Mouse (Mus musculus): Measurements from ENCODE around the gene Cfap36. TPM values are rescaled to one million over a fixed set of nuclear protein-coding genes. Genes with fewer than 3 reads are reported as not detected.
A peak's percentile ranks its signal among the peaks of the same experiment; 100 is the strongest.

Cfap36 gene
- total RNA-seq, 2 experiments from 2014 or later: 130 to 132 TPM

DNA sequence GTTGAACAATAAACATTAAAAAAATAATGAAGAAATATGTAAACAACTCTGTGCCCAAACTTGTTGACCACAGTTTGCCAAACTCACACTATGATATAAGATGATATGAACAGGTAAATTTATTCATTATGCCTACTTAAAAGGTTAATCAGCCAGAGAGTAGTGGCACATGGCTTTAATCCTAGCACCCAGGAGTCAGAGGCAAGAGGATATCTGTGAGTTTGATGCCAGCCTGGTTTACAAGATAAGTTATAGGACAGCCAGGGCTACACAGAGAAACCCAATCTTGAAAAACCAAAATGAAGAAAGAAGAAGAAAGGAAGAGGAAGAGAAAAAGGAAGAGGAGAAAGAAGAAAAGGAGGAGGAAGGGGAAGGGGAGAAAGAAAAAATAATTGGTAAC lies 9.8 kb downstream of the Cfap36 start:
- no peak overlapping the region for H3K27ac ChIP-seq
- no peak for DNase-seq (ENCODE audit: low spot score in 2 of 2)
- TF ChIP-seq CTCF (conservative IDR thresholded peaks at IDR 0.05): no peak
- H3K4me3 ChIP-seq: no peak overlapping the region

DNA sequence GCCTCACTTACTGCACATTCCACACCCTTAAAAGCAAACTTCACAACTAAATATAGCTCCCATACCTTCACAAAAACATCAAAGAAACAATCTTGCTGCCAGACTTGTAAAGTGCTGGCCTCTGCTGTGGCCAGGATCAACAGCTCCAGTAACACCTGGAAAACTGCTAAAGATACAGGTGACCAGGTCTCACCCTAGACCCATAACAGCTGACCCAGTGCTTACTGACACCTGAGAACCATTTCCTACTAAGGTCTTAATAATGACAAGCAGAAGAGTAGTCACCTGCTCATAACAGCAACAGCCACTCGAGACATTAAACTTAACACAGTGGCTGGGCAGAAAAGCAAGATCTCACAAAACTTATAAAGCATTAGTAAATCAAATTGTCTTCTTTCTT lies 13.6 kb downstream of the Cfap36 start:
- no peak overlapping the region for H3K4me3 ChIP-seq
- DNase-seq (ENCODE audit: low spot score in 2 of 2): no peak
- no peak overlapping the region for H3K27ac ChIP-seq
- TF ChIP-seq CTCF (conservative IDR thresholded peaks at IDR 0.05): no peak

DNA sequence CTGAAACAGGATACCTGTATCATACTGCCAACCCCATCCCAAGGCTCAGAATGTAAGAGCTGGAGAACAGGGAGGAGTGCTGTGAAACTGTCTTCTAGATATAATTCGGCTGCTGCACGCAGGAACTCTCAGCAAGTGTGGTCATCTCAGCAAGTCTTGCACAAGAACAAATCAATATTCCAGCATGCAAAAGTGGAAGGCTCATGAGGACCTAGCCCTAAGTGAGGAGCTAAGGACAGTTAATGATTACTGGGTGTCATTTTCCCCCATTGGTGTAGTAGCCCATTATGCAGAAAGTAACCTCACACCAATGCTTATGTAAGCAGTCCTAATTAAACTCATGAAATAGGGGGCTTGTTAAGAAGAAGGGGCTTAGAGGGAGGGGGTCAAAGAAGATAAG lies 18.3 kb downstream of the Cfap36 start:
- no peak for TF ChIP-seq CTCF (conservative IDR thresholded peaks at IDR 0.05)
- DNase-seq (ENCODE audit: low spot score in 2 of 2): no peak
- Histone ChIP-seq H3K4me3 (no peak overlapping the region), H3K27ac (no peak overlapping the region)

DNA sequence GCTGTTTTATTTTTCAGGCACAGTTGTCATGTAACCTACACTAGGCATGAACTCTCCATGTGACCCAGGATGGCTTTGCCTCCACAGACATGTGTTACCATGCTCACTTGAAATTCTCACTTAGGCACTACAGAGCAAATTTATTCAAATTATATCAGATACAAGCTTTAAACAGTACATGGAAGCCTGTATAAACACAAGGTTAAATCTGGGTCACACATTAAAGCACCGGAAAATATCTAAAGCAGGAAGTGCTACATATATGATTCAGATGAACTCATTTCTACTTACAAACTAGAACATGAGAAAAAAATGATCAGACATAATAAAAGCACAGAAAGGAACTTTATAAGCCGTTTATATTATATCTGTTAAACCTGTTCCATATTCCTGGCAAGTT lies 22.5 kb downstream of the Cfap36 start:
- no peak for DNase-seq (ENCODE audit: low spot score in 2 of 2)
- Histone ChIP-seq H3K27ac (no peak overlapping the region), H3K4me3 (no peak overlapping the region)
- TF ChIP-seq CTCF (conservative IDR thresholded peaks at IDR 0.05): no peak

DNA sequence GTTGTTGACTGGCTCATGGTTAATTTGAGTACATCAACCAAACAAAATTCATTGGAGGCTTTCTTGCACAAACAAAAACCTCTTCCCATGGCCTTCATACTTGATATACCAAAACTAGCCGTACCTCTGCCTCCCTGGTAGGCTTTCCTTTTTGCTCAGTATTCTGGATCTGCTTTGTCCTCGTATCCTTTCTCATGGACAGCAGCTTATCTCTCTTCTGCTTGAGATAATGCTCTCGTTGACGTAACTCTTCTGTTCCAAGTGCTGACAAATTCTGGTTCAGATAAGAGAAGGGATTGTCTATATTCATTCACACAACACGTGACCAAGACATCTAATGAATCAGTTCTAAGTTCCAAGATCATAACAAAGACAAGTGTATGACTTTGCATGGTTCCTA lies 24.9 kb downstream of the Cfap36 start:
- H3K27ac ChIP-seq: no peak overlapping the region
- H3K4me3 ChIP-seq: no peak overlapping the region
- TF ChIP-seq CTCF (conservative IDR thresholded peaks at IDR 0.05): no peak
- DNase-seq (ENCODE audit: low spot score in 2 of 2): no peak

DNA sequence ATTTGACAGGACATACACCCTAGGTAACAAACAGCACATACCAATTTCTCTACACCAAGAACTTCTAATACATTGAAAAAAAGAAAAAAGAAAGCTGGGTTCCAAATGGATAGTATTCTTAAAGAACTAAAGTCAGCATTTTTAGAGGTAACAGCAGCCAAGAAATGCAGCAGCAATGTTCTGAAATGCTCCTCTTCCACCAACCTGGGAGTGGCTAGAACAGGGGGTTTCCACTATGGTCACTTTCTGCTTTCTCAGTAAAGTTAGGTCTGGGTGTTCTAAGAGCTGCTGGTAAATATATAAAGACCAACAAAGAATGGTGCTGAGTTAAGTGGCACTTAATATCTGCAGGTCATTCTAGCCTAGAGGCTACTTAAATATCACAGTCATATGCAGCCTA lies 28.2 kb downstream of the Cfap36 start:
- no peak for DNase-seq (ENCODE audit: low spot score in 2 of 2)
- no peak overlapping the region for H3K27ac ChIP-seq
- no peak for TF ChIP-seq CTCF (conservative IDR thresholded peaks at IDR 0.05)
- H3K4me3 ChIP-seq: no peak overlapping the region

DNA sequence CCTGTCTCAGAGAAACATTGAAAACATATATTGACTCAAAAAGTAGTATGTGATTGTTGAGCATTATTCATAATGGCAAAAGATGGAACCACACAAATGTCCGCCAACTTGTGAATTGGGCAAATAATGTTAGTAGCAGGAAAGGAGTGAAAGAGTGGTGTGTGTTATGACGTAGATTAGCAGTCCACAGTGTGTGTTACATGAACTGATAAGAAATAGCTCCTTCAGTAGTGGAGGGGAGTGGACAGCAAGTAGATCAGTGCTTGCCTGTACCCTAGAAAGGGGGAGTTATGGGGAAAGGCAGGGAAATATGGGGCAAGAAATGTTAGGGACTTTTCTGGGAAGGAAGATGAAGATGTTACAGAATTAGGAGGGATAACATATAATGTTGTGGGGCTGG lies 31.0 kb downstream of the Cfap36 start:
- no peak for TF ChIP-seq CTCF (conservative IDR thresholded peaks at IDR 0.05)
- no peak for DNase-seq (ENCODE audit: low spot score in 2 of 2)
- Histone ChIP-seq H3K27ac (no peak overlapping the region), H3K4me3 (no peak overlapping the region)

DNA sequence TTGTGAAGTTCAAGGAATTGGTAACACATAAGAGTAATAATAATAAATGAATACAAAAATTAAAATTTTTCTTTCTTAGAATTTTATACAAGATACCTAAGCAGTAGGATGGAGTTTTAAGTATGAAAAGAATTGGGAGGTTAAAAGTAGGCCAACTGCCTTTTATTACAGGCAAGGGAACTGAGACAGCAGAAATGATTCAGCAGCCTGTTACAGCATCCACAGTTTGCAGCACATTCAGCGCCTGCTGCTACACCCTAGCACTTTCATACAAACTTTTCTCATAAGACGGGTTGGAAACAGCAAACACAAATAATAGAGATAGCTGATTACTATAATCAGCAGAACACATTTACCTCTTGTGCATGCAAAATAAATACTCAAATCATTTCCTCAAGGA lies 37.4 kb downstream of the Cfap36 start:
- TF ChIP-seq CTCF (conservative IDR thresholded peaks at IDR 0.05): no peak
- no peak for DNase-seq (ENCODE audit: low spot score in 2 of 2)

DNA sequence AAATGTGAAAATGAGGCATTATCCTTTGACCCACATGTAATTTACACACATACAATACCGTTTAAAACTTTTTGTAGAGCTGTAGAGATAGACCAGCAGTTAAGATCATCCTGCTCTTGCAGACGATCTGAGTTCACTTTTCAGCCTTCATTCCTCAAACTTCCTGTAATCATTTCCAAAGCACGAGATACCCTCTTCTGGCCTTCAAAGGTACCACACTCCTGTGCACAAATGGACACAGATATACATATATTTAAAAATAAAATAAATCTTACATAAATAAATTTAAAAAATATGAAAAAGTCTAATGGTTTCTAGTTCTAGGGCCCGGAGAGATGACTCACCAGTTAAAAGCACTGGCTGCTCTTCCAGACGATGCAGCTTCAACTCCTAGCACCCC lies 43.6 kb downstream of the Cfap36 start:
- TF ChIP-seq CTCF (conservative IDR thresholded peaks at IDR 0.05): peak; percentile 61
- Histone ChIP-seq H3K4me3 (no peak overlapping the region), H3K27ac (no peak overlapping the region)
- no peak for DNase-seq (ENCODE audit: low spot score in 2 of 2)

More for the DNA sequence above, 37.4 kb downstream of the Cfap36 start:
- H3K27ac ChIP-seq: no peak overlapping the region
- H3K4me3 ChIP-seq: no peak overlapping the region

DNA sequence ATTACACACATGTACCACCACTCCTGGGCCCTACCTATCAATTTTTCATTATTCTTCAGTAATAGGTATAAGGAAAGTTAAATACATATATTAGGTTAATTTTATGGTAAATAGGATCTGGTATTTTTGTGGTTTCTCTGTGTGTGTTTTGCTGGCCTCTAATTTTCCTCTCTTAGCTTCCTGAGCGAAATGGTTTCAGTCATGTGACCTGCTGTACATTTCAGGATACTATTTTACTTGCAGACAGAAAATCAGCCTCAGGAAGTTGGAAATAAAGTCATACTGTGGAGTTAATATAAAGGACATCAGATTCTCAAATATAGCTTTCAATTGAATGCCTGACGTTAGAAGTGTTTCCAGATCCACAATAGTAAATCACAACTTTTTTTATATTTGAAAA lies 58.2 kb downstream of the Cfap36 start:
- TF ChIP-seq CTCF (conservative IDR thresholded peaks at IDR 0.05): no peak
- DNase-seq (ENCODE audit: low spot score in 2 of 2): no peak

DNA sequence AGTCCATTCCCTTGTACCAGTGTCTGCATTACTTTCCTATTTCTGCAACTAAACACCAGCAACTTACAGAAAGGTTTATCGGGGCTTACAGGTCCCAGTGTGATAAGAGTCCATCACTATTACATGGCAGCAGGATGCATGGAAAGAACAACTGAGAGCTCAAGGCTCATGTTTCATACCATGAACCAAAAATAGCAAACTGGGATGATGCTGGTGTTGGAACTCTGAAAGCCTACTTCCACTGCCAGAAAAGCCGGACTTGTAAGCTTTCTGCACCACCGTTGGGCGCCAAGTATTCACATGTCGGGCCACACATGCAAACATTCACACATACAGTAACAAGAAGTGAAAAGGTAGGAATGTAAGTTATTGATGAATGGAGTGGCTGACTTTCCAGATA lies 65.5 kb downstream of the Cfap36 start:
- no peak overlapping the region for H3K4me3 ChIP-seq
- H3K27ac ChIP-seq: no peak overlapping the region
- DNase-seq (ENCODE audit: low spot score in 2 of 2): no peak
- TF ChIP-seq CTCF (conservative IDR thresholded peaks at IDR 0.05): no peak

More for the DNA sequence above, 58.2 kb downstream of the Cfap36 start:
- H3K4me3 ChIP-seq: no peak overlapping the region
- H3K27ac ChIP-seq: no peak overlapping the region

DNA sequence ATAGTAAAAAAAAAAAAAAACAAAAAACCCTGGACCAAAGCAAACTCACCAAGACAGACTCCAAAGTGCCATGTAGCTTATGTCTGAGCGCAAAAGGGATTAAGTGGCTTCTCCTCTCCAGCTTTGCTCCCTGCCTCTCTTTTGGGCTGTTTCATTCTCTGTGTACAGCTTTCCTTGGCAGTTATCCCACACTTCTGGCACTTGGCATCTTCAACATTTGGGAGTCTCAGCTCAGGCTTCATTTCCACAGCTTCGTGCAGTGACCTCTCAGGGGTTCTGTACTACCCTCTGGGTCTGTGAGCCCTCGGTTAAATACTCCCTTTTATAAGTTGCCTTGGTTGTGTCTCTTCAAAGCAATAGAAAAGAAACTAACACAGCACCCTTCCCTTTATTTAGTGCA lies 66.6 kb downstream of the Cfap36 start:
- no peak for TF ChIP-seq CTCF (conservative IDR thresholded peaks at IDR 0.05)
- Histone ChIP-seq H3K4me3 (no peak overlapping the region), H3K27ac (peak overlapping the region; percentile 47)
- DNase-seq (ENCODE audit: low spot score in 2 of 2): peak; percentile 44 to 57

DNA sequence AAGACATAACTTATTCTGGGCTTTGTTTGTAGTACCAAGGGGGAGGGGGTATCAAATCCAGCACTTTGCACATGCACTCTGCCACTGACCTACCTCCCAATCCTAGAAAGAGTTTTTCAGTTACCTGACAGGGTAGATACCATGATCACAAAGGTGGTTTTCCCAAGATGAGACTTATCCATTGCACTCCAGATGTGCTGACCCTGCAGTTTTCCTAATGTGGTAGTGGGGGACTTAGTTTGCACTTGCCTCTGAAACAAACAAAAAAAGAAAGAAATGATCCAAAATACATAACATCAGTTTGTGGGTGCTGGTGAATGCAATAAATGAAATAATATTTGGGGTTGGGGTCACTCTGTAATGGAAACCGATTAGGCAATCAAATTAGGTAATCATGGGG lies 67.9 kb downstream of the Cfap36 start:
- TF ChIP-seq CTCF (conservative IDR thresholded peaks at IDR 0.05): no peak
- H3K27ac ChIP-seq: no peak overlapping the region
- H3K4me3 ChIP-seq: no peak overlapping the region
- DNase-seq (ENCODE audit: low spot score in 2 of 2): no peak

DNA sequence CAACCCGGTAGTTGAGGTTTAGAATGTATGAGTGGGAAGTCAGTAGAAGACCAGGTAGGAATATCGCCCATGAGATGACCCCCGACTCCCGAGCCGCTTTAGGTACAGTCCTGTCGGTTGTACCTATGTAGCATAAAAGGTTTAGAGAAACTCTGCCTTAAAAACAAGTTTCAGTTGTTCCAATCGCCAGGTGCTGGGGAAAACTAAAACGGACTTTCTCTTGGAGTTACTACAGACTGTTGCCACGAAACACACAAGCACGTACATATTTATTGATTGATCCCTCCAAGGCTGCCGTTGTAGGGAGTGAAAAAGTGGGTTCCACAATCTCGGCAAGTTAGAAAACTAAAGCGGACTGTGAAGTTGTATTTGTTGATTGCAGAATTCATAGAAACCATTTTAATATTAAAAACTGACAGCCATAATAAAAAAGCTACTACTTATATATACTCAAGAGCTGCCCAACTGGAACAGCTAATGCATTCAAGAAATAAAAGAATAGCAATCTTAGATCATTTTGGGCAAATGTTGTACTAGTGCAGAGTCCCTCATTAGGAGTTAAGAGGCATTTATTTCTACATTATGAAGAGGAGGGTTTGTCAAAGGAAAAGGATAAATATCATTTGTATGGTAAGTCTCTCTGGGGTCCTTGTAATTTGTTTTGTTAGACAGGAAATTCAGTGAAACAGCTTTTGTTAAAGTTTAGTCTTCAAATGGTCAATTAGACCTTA lies 73.3 kb downstream of the Cfap36 start:
- peak overlapping the region; percentile 90 for H3K4me3 ChIP-seq
- peak overlapping the region; percentile 99; the same call in 1 of the 2 replicates for H3K27ac ChIP-seq
- TF ChIP-seq CTCF (conservative IDR thresholded peaks at IDR 0.05): no peak
- no peak for DNase-seq (ENCODE audit: low spot score in 2 of 2)
